ENCODE assay signal across 15 mouse cellular contexts in genomic region chr4:11885499-11885898, GRCm38 (mm10).
DNase-seq lines count a peak whose midpoint lies in the region; ATAC-seq and TF ChIP-seq lines count a peak whose summit lies in the region.
"Had no signal": no experiment of that assay in that cellular context is flagged by ENCODE, and none has a peak within 500 bp of the region (broad histone marks: within the 10 kb centered on the region; RNA-seq: fewer than 3 reads in every experiment).

No protein-coding gene starts in this region.

- 79% methylated on average over 4 of the region's 4 CpGs for WGBS in kidney, postnatal 0 days

- intact Hi-C loops in heart, postnatal 10 days (cut with DNase I): no loop called here

- no peaks in the 10 kb centered on the region for H3K9me3 ChIP-seq in kidney, postnatal 0 days (replicated peaks; ENCODE audit: low read length)
- H3K9me3 ChIP-seq: embryonic facial prominence, embryonic 12.5 days; limb, embryonic 15.5 days; neural tube, embryonic 15.5 days had no signal

- ATAC-seq in kidney, postnatal 0 days (replicated peaks; ENCODE audit: low FRiP score, low read depth): no peak
- ATAC-seq: forebrain, embryonic 16.5 days had no signal

- H3K27ac ChIP-seq in kidney, postnatal 0 days: no peak overlapping the region
- H3K27ac ChIP-seq: embryonic facial prominence, embryonic 12.5 days; limb, embryonic 15.5 days; neural tube, embryonic 15.5 days had no signal

- no peak overlapping the region for H3K9ac ChIP-seq in kidney, postnatal 0 days (ENCODE audit: low read depth, low read length)
- H3K9ac ChIP-seq: embryonic facial prominence, embryonic 12.5 days; limb, embryonic 15.5 days; neural tube, embryonic 15.5 days had no signal

- TF ChIP-seq CTCF in kidney, postnatal 0 days (IDR thresholded peaks at IDR 0.05; ENCODE audit: low read depth): no peak

- DNase-seq in kidney, postnatal 0 days (ENCODE audit: low spot score): peak; percentile 26
- no peak for DNase-seq in kidney, adult 9 months
- peak; percentile 58 to 63 for DNase-seq in heart, adult 18-20 months
- DNase-seq in heart, postnatal 10 days: peak; percentile 69 to 75
- no peak for DNase-seq in right cerebral cortex, postnatal 36 days (ENCODE audit: low spot score in 2 of 2)
- no peak for DNase-seq in yolk sac, embryonic 10.5 days (ENCODE audit: low spot score)
- no peak for DNase-seq in adrenal gland, adult 18-20 months (ENCODE audit: low spot score in 2 of 2)
- DNase-seq: adrenal gland, adult 8-10 months; cerebellum, adult 11 months; thymus, postnatal 14 days had no signal

- no peaks in the 10 kb centered on the region for H3K4me1 ChIP-seq in kidney, postnatal 0 days (replicated peaks; ENCODE audit: insufficient read depth, low read length)

- H3K4me2 ChIP-seq in kidney, postnatal 0 days (ENCODE audit: low read length): no peak overlapping the region
- H3K4me2 ChIP-seq in myocyte (ENCODE audit: low read depth): peak overlapping the region; percentile 47
- H3K4me2 ChIP-seq: embryonic facial prominence, embryonic 12.5 days; limb, embryonic 15.5 days; neural tube, embryonic 15.5 days had no signal

- no peaks in the 10 kb centered on the region for H3K36me3 ChIP-seq in kidney, postnatal 0 days (ENCODE audit: insufficient read depth, low read length)
- H3K36me3 ChIP-seq in myocyte (ENCODE audit: control insufficient read depth, insufficient read depth): no peaks in the 10 kb centered on the region
- H3K36me3 ChIP-seq: embryonic facial prominence, embryonic 12.5 days; limb, embryonic 15.5 days; neural tube, embryonic 15.5 days had no signal

- H3K4me3 ChIP-seq in kidney, postnatal 0 days (replicated peaks; ENCODE audit: low read depth, low read length): no peak overlapping the region
- H3K4me3 ChIP-seq in myocyte: no peak overlapping the region
- H3K4me3 ChIP-seq: embryonic facial prominence, embryonic 12.5 days; limb, embryonic 15.5 days; neural tube, embryonic 15.5 days had no signal

- no peaks in the 10 kb centered on the region for H3K79me2 ChIP-seq in myocyte (ENCODE audit: control insufficient read depth, insufficient read depth)

- no peak overlapping the region for H3ac ChIP-seq in myocyte (ENCODE audit: control insufficient read depth, insufficient read length)

- TF ChIP-seq POLR2A in myocyte (IDR thresholded peaks at IDR 0.05; ENCODE audit: insufficient read length, low read depth): no peak

- no peaks in the 10 kb centered on the region for H3K27me3 ChIP-seq in kidney, postnatal 0 days (ENCODE audit: insufficient read depth, low read length)
- no peaks in the 10 kb centered on the region for H3K27me3 ChIP-seq in myocyte (ENCODE audit: control insufficient read depth, insufficient read depth, insufficient read length)
- H3K27me3 ChIP-seq: embryonic facial prominence, embryonic 12.5 days; limb, embryonic 15.5 days; neural tube, embryonic 15.5 days had no signal

TF ChIP-seq in myocyte, 11 proteins besides CTCF, POLR2A, EP300 and RAD21:
- TF ChIP-seq CEBPB (IDR thresholded peaks at IDR 0.05; ENCODE audit: insufficient read depth, poor library complexity, severe bottlenecking) (no peak), MYOD1 (IDR thresholded peaks at IDR 0.05; ENCODE audit: control insufficient read depth in 1 of 3, insufficient read length in 2 of 3, low read depth in 2 of 3) (no peak), POLR2AphosphoS2 (IDR thresholded peaks at IDR 0.05; ENCODE audit: insufficient read length, low read depth) (no peak), MYOG (IDR thresholded peaks at IDR 0.05; ENCODE audit: control insufficient read depth in 1 of 3, insufficient read depth in 1 of 3, insufficient read length in 2 of 3, low read depth in 2 of 3) (no peak), MAX (IDR thresholded peaks at IDR 0.05; ENCODE audit: low read depth) (no peak)
TF ChIP-seq in myocyte: peak in this region for 0.

Comparison
In these comparisons a context has a peak if more than half of its experiments do, and no peak if none do; other contexts are left out.
1. DNase-seq: peak in kidney, postnatal 0 days (single experiment), heart, adult 18-20 months (2 of 2) and heart, postnatal 10 days (2 of 2); none in kidney, adult 9 months (single experiment), right cerebral cortex, postnatal 36 days (0 of 2), yolk sac, embryonic 10.5 days (single experiment) and adrenal gland, adult 18-20 months (0 of 2).